Mouse (Mus musculus) liver, embryonic 14.5 days (tissue): ENCODE measurements around the gene Clec4f. TPM values are rescaled to one million over a fixed set of nuclear protein-coding genes. Genes with fewer than 3 reads are reported as not detected.

ENCODE experiments used
- ATAC-seq: fragments of 200-750 bp; cut with Nextera tagmentation; 2 replicates; pipeline ENCODE4 v1.8.0; 2017; ENCODE audit warnings: moderate number of reproducible peaks, mild to moderate bottlenecking, moderate library complexity; ENCODE audit not compliant: insufficient read depth
- DNase-seq, 3 experiments: peaks; one replicate each; pipeline ENCODE4 v3.0.0-alpha.2; 2012 to 2013; ENCODE audit warnings: low read depth in 3 of 3, low spot score in 3 of 3
- H3K27ac ChIP-seq: fragments of 300-500 bp; sonication (generic); 2 replicates; pipeline ENCODE4 v1.5.1; 2014; ENCODE audit warnings: moderate library complexity, mild to moderate bottlenecking, control low read depth, inconsistent platforms
- H3K27me3 ChIP-seq: fragments of 300-500 bp; sonication (generic); 2 replicates; pipeline ENCODE4 v1.6.1; 2014; ENCODE audit warnings: mild to moderate bottlenecking, low read length, moderate library complexity; ENCODE audit not compliant: control insufficient read depth, insufficient read depth
- H3K36me3 ChIP-seq: fragments of 300-500 bp; sonication (generic); replicated peaks from 2 replicates; pipeline ENCODE4 v1.6.1; 2014; ENCODE audit warnings: low read depth; ENCODE audit not compliant: control insufficient read depth, insufficient read depth
- H3K4me1 ChIP-seq, 2 experiments: fragments of 200-500 bp in 1 of 2; fragments of 300-500 bp in 1 of 2; sonication (generic) in 1 of 2; replicated peaks; 2 replicates each; pipeline ENCODE4 v1.6.1; 2012 to 2014; ENCODE audit warnings: antibody characterized with exemption in 1 of 2, inconsistent platforms in 1 of 2, low read length in 1 of 2; ENCODE audit not compliant: control insufficient read depth in 2 of 2, insufficient read depth in 2 of 2
- H3K4me2 ChIP-seq: fragments of 300-500 bp; sonication (generic); 2 replicates; pipeline ENCODE4 v1.6.1; 2014; ENCODE audit warnings: low read depth, mild to moderate bottlenecking, control low read depth, moderate library complexity
- H3K4me3 ChIP-seq, 2 experiments: fragments of 200-500 bp in 1 of 2; fragments of 300-500 bp in 1 of 2; sonication (generic) in 1 of 2; 2 replicates each; pipeline ENCODE4 v1.5.1; 2012 to 2014; ENCODE audit warnings: low read depth in 2 of 2, low read length in 2 of 2, mild to moderate bottlenecking in 2 of 2, control low read depth in 1 of 2, inconsistent platforms in 1 of 2, moderate library complexity in 1 of 2; ENCODE audit not compliant: insufficient read depth in 1 of 2
- H3K9ac ChIP-seq: fragments of 300-500 bp; sonication (generic); replicated peaks from 2 replicates; pipeline ENCODE4 v1.6.1; 2014; ENCODE audit warnings: mild to moderate bottlenecking, control low read depth, moderate library complexity
- H3K9me3 ChIP-seq: fragments of 300-500 bp; sonication (generic); 2 replicates; pipeline ENCODE4 v1.6.1; 2016; ENCODE audit warnings: low read length, mixed read lengths; ENCODE audit not compliant: control insufficient read depth
- CTCF ChIP-seq: IDR thresholded peaks from 2 replicates; pipeline ENCODE4 v1.5.1; 2016; ENCODE audit warnings: antibody characterized with exemption, low read depth, control low read depth
- EP300 ChIP-seq: IDR thresholded peaks from 2 replicates; pipeline ENCODE4 v1.6.1; 2016; ENCODE audit warnings: antibody characterized with exemption, low read depth
- WGBS: fragments of 180-500 bp; shearing (Covaris S2); extraction: QIAGEN DNeasy Blood & Tissue Kit; methylation state at CpG from one replicate; pipeline ENCODE4 v1.1.7; 2014; ENCODE audit not compliant: insufficient replicate concordance; 5-methylcytosine and 5-hydroxymethylcytosine counted together
- polyA plus RNA-seq, 2 experiments: library from polyadenylated mRNA; depleted of rRNA in 1 of 2; stranded (reverse) in 1 of 2; unstranded in 1 of 2; fragments of >200 nt; fragmentation: Nextera tagmentation in 1 of 2; extraction: Ambion mirVana in 1 of 2; gene quantifications; 2 replicates each; pipeline versions ENCODE4 v1.2.1 to v1.2.3; 2012 to 2014

Gene Clec4f
- polyA plus RNA-seq, 2 experiments = 3.3 to 4.1 TPM

- H3K9ac ChIP-seq = no peak overlapping the region
- no peak overlapping the region for H3K4me3 ChIP-seq
- peaks cover 87% of the 10 kb centered on the region for H3K27me3 ChIP-seq
- H3K4me2 ChIP-seq = no peak overlapping the region
- no peak overlapping the region for H3K27ac ChIP-seq
- H3K4me1 ChIP-seq = no peaks in the 10 kb centered on the region
- no peaks in the 10 kb centered on the region for H3K36me3 ChIP-seq
- no peaks in the 10 kb centered on the region for H3K9me3 ChIP-seq
- 5% methylated on average over 3 of the region's 3 CpGs for WGBS
- TF ChIP-seq CTCF (no peak), EP300 (no peak)
- DNase-seq = no peak
- no peak for ATAC-seq
Measured at GRCm38 (mm10) chr6:83695731-83696130, 39.7 kb upstream of the Clec4f start.

DNA sequence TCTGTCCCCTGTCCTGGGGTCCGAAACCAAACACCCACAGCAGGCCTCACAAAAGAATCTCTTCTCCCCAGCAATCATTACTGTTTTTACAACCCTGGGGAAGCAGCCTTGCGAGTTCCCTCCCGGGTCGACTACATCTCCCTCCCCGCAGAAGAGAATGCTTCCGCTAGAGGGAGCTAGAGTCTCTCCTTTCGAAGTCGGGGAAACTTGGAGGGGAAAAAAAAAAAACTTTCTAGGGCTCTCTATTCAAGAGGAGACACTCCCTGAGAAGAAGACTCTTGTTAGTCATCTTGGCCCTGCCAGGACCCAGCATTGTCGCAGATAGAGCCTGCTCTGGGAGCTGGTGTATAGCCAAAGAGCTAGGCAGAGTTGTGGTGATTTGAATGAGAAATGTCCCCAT is 37.8 kb upstream of the Clec4f start:
- H3K4me2 ChIP-seq = no peak overlapping the region
- no peak for TF ChIP-seq EP300
- TF ChIP-seq CTCF = peak; percentile 66
- ATAC-seq = no peak
- H3K4me1 ChIP-seq = no peaks in the 10 kb centered on the region
- H3K4me3 ChIP-seq = no peak overlapping the region
- no peak overlapping the region for H3K27ac ChIP-seq
- no peak overlapping the region for H3K9ac ChIP-seq
- H3K9me3 ChIP-seq = no peaks in the 10 kb centered on the region
- DNase-seq = peak; percentile 22 to 47 (median 36)
- H3K27me3 ChIP-seq = peaks cover 68% of the 10 kb centered on the region
- no peaks in the 10 kb centered on the region for H3K36me3 ChIP-seq
- 1% methylated on average over 9 of the region's 9 CpGs for WGBS

GRCm38 (mm10) chr6:83692962-83693361 is 37.0 kb upstream of the Clec4f start:
- WGBS = 2% methylated on average over 12 of the region's 12 CpGs
- Histone ChIP-seq H3K27ac (no peak overlapping the region), H3K9ac (no peak overlapping the region), H3K36me3 (no peaks in the 10 kb centered on the region), H3K27me3 (peaks cover 60% of the 10 kb centered on the region), H3K4me1 (no peaks in the 10 kb centered on the region), H3K9me3 (no peaks in the 10 kb centered on the region), H3K4me3 (no peak overlapping the region), H3K4me2 (no peak overlapping the region)
- DNase-seq = no peak
- TF ChIP-seq CTCF (no peak), EP300 (no peak)
- no peak for ATAC-seq

- no peak overlapping the region for H3K27ac ChIP-seq
Measured at GRCm38 (mm10) chr6:83690936-83691335, 34.9 kb upstream of the Clec4f start.

GRCm38 (mm10) chr6:83690277-83690676 is 34.3 kb upstream of the Clec4f start:
- no peaks in the 10 kb centered on the region for H3K9me3 ChIP-seq
- TF ChIP-seq CTCF (peak; percentile 73), EP300 (no peak)
- H3K4me1 ChIP-seq = no peaks in the 10 kb centered on the region
- H3K4me2 ChIP-seq = no peak overlapping the region
- H3K36me3 ChIP-seq = no peaks in the 10 kb centered on the region
- WGBS = 12% methylated on average over 4 of the region's 5 CpGs
- no peak overlapping the region for H3K27ac ChIP-seq
- DNase-seq (peak in 1 of 3 experiments; percentile 22), ATAC-seq (no peak)
- H3K9ac ChIP-seq = no peak overlapping the region
- peaks cover 36% of the 10 kb centered on the region for H3K27me3 ChIP-seq
- H3K4me3 ChIP-seq = no peak overlapping the region

More at GRCm38 (mm10) chr6:83690936-83691335, 34.9 kb upstream of the Clec4f start:
- no peak for TF ChIP-seq CTCF
- TF ChIP-seq EP300 = no peak
- Histone ChIP-seq H3K9me3 (no peaks in the 10 kb centered on the region), H3K9ac (no peak overlapping the region), H3K36me3 (no peaks in the 10 kb centered on the region), H3K27me3 (peaks cover 40% of the 10 kb centered on the region), H3K4me3 (no peak overlapping the region), H3K4me2 (no peak overlapping the region), H3K4me1 (no peaks in the 10 kb centered on the region)
- 31% methylated on average over 2 of the region's 2 CpGs for WGBS
- DNase-seq (no peak), ATAC-seq (no peak)
